Mouse (Mus musculus) MEL (cell line): ENCODE measurements around the gene Josd1.

Source experiments
- CTCF ChIP-seq, 3 experiments: IDR thresholded peaks in 2 of 3; conservative IDR thresholded peaks in 1 of 3; 2 replicates each; pipeline ENCODE4 v1.5.1; 2011 to 2012; ENCODE audit warnings: low read length in 3 of 3, low read depth in 2 of 3, mild to moderate bottlenecking in 2 of 3, improper control_type of control experiment in 1 of 3, inconsistent platforms in 1 of 3, mixed read lengths in 1 of 3, moderate library complexity in 1 of 3; ENCODE audit not compliant: control insufficient read depth in 1 of 3, insufficient read depth in 1 of 3, poor library complexity in 1 of 3, severe bottlenecking in 1 of 3
- HCFC1 ChIP-seq: IDR thresholded peaks from 2 replicates; pipeline ENCODE4 v1.6.1; 2012; ENCODE audit warnings: low read depth, mild to moderate bottlenecking, inconsistent platforms, low read length, improper control_type of control experiment, moderate library complexity
- MYC ChIP-seq: IDR thresholded peaks from 2 replicates; pipeline ENCODE4 v1.6.1; 2011; ENCODE audit warnings: low read depth, mild to moderate bottlenecking, low read length, improper control_type of control experiment, moderate library complexity
- SMC3 ChIP-seq: IDR thresholded peaks from 2 replicates; pipeline ENCODE4 v1.6.1; 2011; ENCODE audit warnings: low read depth, low read length, improper control_type of control experiment
- USF1 ChIP-seq: IDR thresholded peaks from 2 replicates; pipeline ENCODE4 v1.6.1; 2014; ENCODE audit warnings: low read depth, mild to moderate bottlenecking, inconsistent platforms, low read length, improper control_type of control experiment, moderate library complexity

- no peak for TF ChIP-seq USF1
- no peak for TF ChIP-seq MYC
- TF ChIP-seq CTCF (IDR thresholded peaks at IDR 0.05 in 2 of 3, conservative IDR thresholded peaks at IDR 0.05 in 1 of 3; ENCODE audit: control insufficient read depth in 1 of 3, insufficient read depth in 1 of 3, low read depth in 2 of 3, low read length in 3 of 3, poor library complexity in 1 of 3, severe bottlenecking in 1 of 3), result peak; percentile 65 to 79 (median 76)
- no peak for TF ChIP-seq HCFC1
- TF ChIP-seq SMC3, result peak; percentile 75
Measured at GRCm38 (mm10) chr15:79651481-79651880, 36.2 kb downstream of the Josd1 start.
